Mouse (Mus musculus) heart, adult 8-10 months (tissue): ENCODE data around the gene A830005F24Rik. TPM values are rescaled to one million over a fixed set of nuclear protein-coding genes. Genes with fewer than 3 reads are reported as not detected.
A peak's percentile ranks its signal among the peaks of the same experiment; 100 is the strongest.
"Not testable (repeated sequence)": the region's sequence is repeated elsewhere in the genome, so short reads cannot be mapped to it uniquely, and the experiment has no call there.

ENCODE experiments used
- DNase-seq: peaks from one replicate; pipeline ENCODE4 v3.0.0; 2022; ENCODE audit warnings: low spot score
- total RNA-seq, 4 experiments: library from RNA; stranded (reverse); gene quantifications; 2 replicates each; pipeline ENCODE4 v1.2.4; 2022

The A830005F24Rik gene
- total RNA-seq = not detected

DNA sequence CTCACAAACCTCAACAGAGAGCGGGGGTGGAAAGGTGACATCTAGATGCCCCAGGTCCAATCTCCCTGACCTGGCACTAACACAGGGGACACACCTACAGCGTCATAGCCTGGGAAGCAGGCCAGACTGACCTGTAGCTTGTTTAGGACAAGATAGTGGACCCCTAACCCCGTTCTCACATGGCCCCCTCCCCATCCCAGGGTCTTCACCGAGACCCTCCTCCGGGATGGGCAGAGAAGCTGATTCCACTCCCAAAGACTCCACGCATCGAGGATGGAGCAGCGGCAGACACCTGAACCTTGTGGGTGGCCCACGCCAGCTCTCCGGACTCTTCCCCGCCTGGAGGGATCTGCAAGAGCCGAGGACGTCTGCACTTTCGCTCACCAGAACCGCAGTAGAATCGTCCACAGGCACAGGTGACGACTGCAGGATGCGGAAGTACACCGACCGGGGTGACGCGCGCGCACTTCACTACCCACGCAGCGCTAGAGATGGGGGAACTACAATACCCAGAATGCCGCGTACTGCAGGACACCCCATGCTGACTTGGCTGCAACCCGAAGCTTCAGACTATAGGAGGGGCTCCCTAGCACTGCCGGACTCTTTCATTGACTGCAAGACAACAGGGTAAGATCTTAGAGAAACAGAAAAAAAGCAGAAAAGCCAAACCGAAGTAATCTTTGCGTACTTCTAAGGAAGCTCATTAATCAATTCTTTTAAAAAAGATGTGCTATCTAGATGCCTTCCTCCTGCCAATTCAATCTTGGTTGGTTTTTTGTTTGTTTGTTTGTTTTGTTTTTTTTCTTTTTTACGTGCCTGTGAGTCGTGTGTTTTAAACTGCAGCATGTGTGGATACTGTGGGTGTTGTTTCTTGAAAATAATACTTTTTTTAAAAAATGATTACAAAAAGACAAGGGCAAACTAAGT, at the start of gene A830005F24Rik, which contains the start of gene Zfp169:
Gene A830005F24Rik, plus strand, starts transcription at position 568 of the 927 bp plus-strand sequence.
Gene Zfp169, minus strand, starts transcription at position 449 of the 927 bp plus-strand sequence.
- peak; percentile 84 for DNase-seq

DNA sequence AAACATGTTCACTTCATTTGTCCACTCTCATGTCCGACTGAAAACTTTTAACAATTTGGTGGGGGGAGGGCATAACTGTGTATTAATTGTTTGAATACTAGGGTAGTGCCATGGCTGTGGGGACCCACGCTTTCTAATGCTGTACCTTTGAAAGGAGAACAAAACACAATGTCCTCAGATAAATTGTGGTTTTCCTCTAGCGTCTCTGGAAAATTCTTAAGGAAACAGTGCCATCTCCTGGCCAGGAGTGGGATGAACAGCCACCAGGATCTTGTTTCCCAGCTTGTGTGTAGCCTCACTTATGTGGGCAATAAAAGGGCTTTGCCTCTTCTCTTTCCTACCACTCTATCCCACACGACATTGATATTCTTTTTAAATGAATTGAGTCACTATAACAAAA, 49.2 kb upstream of the A830005F24Rik start:
- DNase-seq = peak; percentile 61

DNA sequence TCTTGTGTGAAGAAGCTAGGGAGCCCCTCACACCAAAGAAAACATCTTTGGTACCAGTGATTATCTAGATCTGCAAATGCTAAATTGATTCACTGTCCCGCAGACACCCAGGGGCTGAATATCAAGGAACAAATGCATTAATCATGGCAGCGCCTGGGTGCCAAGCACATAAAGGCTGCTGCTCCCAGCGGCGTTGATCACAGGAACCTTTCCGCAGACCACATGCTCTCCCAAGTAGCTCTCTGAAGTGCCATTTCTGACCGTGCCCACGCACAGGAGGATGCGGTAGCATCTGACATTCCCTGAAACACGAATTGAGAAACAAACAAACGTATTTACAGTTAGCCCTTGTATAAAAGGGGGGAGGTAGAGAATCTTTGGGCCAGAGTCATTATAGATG, 47.2 kb upstream of the A830005F24Rik start:
- DNase-seq = no peak

DNA sequence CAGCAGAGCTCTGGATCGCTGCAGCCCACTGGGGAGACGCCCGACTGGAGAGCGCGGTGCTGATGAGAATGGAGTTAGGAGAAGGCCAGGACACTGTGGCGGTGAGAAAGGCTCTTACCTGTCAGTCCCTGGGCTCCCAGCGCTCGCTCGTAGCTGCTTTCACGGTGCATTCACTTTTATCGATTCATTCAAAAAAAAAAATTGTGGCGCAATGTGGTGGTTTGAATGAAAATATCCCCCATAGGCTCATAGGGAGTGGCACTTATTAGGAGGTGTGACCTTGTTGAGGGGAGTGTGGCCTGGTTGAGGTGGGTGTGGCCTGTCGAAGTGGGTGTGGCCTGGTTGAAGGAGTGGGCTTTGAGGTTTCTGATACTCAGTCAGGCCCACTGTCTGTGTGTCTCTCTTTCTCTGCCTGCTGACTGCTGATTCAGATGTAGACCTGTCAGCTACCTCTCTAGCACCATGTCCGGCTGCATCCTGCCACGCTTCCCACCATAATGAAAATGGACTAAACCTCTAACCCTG, 44.7 kb upstream of the A830005F24Rik start:
- no peak for DNase-seq

DNA sequence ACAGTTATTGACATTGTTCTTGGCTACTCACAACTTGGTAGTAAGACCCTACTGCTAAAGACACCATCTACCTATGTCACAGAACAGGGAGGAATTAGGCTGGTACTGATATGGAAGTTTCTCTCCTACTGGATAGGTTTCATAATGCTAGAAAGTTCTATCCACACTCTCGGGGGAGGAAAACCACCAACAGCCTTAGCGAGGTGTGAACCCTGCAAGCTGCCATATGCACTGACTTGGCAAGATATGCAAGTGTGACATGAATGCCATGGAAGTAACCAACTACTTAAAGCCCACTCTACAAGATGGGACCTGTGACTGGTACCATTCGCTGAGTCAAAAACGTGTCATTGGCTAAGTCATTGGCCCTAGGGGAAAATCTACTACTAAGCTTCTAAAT, 29.8 kb upstream of the A830005F24Rik start:
- DNase-seq = no peak

DNA sequence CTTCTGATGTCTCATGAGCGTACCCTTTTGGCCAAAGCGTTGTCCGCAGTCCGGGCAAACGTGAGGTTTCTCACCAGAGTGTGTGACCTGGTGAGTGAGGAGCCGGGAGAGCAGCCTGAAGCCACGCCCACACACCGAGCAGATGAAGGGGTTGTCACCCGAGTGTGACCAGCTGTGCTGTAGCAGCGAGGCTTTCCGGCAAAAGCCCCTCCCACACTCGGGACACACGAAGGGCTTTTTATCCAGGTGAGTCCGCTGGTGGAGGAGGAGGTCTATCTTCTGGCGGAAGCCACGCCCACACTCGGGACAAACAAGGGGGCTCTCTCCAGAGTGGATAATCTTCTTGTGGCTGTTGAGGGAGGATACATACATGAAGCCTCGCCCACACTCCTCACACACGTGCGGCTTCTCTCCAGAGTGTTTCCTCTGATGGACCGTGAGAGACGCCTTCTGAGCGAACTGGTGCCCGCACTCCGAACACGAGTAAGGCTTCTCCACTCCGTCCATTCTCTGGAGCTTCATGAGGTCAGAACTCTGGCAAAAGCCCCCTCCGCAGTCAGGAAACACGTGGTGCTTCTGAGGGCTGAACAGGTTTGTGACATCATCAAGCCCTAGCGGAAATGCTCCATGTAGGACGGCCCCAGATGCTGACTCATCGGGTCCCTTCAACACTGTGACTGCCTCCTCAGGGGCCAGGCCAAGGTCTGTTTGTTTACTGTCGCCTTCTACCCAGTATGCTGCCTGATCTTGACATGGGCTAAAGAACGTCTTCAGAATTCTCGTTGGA, 22.8 kb upstream of the A830005F24Rik start:
- DNase-seq = no peak

DNA sequence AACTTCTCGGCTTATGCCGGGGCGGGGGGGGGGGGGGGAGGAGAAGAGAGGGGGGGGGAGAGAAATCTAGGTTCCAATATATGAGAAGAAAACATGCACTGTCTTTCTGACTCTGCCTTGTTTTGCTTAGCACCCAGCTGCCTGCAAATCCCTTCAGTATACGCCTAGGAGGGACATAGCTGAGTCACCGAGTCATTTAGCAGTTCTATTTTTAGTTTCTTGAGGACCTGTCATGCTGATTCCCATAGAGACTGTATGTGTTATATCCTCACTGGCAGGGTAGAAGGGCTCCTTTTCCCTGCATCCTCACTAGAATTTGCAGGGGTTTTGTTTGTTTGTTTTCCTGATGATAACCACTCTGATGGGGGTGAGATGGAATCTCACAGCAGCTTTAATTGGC, 20.2 kb upstream of the A830005F24Rik start:
- DNase-seq = peak; percentile 36

DNA sequence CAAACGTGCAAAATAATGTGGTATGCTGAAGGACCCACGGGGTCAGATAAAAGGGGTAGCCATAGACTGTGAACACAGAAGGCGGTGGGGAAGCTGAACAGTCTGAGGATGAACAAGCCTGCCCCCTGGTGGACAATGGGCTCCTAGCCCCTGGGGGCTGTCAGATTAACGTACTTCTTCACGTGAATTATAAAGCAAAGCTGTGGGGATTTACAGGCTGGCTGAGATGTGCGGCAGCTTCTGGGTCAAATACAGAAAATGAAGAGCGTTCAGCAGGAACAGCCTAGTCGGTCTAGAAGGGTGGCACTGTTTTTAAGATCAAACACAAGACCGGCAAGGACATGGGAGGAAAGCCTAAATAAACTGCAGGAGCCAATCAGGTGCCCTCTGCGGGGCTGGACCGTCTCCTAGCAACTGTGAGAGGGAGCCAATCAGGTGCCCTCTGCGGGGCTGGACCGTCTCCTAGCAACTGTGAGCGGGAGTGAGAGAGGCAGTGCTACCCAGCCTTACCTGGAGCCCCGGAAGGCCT, 15.6 kb upstream of the A830005F24Rik start:
- peak; percentile 25 for DNase-seq

DNA sequence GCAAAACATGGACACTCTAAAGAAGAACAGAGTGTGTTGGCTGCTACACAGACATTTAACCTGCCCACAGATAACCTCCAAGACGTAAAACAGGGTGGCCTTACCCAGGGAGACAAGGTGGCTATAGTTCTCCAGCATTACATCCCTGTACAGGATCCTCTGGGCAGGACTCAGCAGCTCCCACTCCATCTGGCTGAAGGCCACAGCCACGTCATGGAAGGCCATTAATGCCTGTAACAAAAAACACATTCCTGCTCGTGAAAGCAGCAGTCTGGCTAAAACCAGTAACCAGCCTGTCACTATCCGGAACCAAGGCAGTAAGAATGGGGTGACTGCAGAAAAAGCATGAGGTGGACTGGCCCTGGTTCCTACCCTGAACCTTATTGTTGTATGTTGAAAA, 14.7 kb upstream of the A830005F24Rik start:
- no peak for DNase-seq

DNA sequence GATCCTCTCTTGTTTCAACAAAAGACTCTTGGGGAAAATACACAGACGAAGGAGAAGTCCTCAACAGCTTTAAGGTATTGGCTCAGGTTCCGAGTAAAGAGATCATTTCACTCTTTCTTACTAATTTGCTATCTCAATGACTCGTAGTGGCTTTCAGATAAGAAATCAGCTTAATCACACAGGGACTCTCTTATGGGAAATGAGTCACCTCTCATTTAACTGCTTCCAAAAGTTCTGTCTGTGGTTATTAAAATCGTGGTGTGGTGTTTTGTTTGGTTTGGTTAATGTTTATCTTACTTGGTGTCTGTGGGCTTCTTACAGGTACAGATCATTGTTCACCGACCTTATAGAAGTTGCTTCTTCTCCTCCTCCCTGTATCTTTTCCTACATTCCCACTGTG, 10.9 kb upstream of the A830005F24Rik start:
- no peak for DNase-seq

DNA sequence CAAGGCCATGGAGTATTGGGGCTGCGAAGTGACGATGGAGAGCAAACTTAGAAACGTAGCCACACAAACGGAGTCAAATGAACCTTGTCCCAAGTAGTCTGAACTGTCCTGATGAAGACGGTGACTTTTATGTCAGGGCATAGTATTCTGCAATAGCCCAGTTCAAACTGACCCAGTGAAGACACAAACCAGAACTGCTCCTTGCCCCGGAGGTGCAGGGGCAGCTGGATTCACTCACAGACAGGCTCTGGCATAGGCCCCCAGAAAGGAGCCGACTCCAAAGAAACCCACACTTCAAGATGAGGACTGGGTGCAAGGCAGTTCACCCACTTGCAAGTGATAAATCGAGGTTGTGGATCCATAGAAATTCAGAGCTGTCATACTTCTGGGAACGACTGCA, 4.7 kb upstream of the A830005F24Rik start:
- DNase-seq = no peak

DNA sequence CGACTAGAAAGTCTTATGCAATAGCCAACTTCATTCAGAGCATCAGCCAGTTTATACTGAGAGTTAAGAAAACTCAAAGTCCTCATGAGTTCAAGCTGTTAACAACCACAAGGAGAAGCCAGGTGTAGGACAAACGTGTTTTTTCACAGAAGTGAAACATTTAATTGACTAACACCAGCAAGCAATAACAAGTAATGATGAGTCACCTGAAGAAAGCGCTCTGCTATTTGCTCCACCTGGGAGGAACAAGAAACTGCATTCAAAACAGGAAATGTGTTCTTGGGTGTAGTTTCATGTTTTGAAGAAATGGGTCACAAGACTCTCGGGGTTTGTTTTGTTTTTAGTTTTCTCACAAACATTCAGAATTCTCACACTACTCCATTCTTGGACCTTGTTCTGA, 2.5 kb downstream of the A830005F24Rik start:
- no peak for DNase-seq

DNA sequence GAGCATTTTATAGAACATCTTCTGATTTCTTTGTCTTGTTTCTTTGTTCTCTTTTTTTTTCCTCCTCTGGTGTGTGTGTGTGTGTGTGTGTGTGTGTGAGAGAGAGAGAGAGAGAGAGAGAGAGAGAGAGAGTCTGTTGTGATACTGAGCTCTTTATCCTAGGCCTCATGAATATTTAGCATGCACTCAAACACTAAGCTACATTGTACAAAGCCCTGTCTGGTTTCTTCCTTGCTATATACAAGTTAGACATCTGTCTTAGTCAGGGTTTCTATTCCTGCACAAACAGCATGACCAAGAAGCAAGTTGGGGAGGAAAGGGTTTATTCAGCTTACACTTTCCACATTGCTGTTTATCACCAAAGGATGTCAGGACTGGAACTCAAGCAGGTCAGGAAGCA, 5.8 kb downstream of the A830005F24Rik start:
- DNase-seq = not testable (repeated sequence)

DNA sequence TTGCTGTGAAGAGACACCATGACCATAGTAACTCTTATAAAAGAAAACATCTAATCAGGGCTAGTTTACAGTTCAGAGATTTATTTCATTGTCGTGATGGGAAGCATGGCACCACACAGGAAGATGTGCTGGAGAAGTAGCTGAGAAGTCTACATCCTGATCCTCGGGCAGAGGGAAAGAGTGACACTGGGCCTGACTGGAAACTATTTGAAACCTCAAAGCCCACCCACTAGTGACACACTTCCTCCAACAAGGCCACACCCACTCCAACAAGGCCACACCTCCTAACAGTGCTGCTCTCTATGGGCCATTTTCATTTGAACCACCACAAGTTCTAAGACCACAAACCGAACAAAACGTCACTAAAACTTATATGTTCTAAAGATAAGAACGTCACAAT, 12.4 kb downstream of the A830005F24Rik start:
- DNase-seq = no peak

DNA sequence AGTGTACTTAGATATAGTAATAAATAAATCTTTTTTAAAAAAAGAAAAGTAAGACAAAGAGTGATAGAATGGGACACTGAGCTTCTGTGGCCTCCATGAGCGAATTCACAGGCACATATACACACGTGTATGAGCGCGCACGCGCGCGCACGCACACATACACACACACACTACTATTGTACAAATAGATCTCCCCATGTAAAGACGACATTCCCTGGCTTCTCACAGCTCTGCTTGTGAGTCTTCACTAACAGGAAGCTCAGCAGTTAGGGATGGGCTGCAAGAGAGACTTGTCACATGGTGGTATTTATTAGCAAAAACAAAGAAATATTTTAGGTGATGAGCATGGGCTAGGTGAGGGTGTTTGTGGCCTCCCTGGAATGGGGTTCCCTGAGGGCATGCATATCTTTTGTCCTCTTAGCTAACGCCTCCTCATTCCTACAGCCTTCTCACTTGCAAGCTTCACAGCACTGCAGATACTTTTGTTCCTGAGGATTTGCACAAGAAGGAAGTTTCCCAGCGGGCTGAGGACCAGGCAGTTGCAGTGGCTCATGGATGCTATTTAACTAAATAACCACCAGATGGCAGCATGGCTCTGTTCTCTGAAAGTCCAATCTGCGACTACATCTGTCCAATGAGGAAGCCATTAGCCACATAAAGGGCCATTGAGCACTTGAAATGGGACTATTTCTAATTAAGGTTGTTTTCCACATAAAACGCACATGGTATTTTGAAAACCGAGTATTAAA, 14.9 kb downstream of the A830005F24Rik start:
- peak; percentile 83 for DNase-seq

DNA sequence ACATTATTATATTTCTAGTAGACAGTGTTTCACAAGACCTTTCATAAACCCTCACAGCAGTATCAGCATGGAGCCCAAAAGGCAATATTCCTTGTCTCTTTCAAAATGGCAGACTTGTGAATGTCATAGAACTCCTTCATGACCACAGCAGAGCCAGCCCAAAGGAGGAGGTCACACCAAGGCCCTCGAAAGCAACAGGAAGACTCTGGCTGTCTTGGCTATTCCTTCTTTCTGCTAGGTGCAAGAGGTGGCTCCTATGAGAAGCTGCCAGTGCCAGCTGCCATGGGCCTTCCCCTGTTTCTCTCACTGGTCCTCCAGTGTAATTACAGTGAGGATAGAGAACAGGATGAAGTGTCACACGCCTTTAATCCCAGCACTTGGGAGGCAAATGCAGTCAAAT, 15.7 kb downstream of the A830005F24Rik start:
- DNase-seq = no peak

DNA sequence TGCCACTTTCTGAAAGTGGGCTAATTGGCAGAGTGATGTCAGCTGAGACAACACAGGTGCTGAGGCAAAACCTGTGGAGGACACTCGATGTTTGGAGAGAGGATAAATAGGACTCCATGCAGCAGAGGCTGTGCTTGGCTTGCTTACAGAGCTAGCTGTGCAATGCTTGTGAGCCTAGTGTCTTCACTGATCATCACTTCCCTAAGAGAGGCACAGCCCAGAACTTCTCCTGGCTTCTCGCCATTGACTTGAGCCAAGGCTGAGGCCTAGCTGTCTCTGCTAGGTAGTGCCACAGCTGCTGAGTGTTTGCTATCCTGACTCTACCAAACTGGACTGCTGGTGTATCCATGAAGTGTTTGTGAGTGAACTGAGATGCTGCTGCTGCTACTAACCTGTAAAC, 17.3 kb downstream of the A830005F24Rik start:
- DNase-seq = no peak

DNA sequence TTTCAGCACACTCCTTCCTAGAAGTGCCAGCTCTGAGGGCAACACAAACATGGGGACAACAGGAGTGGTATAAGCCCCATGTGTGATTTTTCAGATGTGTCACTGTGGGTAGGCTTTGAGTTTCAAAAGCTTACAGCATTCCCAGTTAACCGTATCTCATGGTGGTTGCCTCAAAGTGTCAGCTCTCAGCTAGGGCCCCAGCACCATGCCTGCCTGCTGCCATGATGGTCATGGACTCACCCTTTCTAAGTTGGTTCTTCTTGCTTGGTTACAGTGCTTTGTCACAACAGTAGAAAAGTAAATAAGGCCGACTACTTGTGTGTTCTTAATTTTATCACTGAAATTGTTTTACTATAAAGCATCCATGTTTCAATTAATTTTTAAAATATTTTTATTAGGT, 18.1 kb downstream of the A830005F24Rik start:
- DNase-seq = no peak

DNA sequence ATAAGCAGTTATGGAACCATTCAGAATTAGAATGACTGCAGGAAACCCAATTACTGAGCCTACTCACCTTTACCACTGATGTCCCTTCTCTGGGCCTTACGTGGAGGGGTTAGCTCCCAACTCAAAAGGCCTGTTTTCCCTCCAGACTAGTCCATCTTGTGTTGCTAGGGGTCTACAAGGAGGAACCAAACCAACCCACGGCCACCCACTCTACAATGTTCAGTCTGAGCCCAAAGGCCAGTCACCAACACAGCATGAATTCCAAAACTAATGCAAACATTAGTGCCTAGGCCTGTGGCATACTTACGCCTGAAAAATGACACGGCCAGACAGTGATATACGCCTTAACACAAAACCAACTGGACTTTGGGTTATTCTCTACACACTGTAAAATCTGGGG, 20.1 kb downstream of the A830005F24Rik start:
- no peak for DNase-seq

DNA sequence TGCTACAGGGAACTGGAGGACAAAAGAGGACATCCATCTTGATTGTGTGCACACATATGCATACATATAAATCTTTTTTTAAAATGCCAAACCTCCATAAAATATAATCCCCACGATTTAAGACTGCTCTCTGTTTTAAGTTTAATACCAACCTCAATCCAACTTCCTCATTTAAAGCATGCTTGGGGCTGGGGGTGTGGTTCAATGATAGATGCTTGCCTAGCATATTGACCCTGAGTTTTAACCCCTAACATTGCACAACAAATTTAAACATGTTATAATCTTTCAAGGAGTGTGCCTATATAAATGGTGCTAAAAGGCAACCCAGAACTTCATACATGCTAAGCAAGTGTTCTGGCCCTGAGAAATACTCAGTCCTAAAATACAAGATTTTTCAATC, 27.1 kb downstream of the A830005F24Rik start:
- no peak for DNase-seq

DNA sequence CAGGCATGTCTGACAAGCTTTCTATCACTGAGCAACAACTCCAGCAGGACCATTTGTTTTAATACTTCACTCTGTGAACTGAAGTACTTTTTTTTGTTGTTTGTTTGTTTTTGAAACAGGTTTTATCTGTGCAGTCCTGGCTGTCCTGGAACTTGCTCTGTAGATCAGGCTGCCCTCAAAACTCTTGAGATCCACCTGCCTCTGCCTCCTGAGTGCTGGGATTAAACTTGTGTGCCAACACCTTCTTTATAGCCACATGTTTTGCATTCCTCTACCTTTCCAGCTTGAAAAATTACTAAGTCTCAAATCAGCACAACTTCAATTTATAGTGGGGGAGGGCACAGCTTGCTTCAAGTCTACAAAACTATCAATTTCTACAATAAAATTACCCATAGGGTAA, 31.0 kb downstream of the A830005F24Rik start:
- DNase-seq = no peak
